Mouse (Mus musculus): ENCODE measurements around the gene Hand1. TPM values are rescaled to one million over a fixed set of nuclear protein-coding genes. Genes with fewer than 3 reads are reported as not detected.
"Not testable (repeated sequence)": the region's sequence is repeated elsewhere in the genome, so short reads cannot be mapped to it uniquely, and the experiment has no call there.

Hand1 gene
- polyA plus RNA-seq, 1 experiment from 2014 or later = 1.6 TPM

GRCm38 (mm10) chr11:57829871-57830775 lies 2.5 kb downstream of the Hand1 start:
- Histone ChIP-seq H3K9ac (ENCODE audit: low read depth, low read length) (no peak overlapping the region), H3K4me1 (ENCODE audit: control insufficient read depth, insufficient read depth, low read length) (peaks cover 5% of the 10 kb centered on the region), H3K36me3 (ENCODE audit: control insufficient read depth, insufficient read depth, low read length) (no peaks in the 10 kb centered on the region), H3K4me3 (ENCODE audit: low read depth, low read length) (0 out of 2 replicates have a peak overlapping the region, but pooled peaks have one; percentile 0), H3K4me2 (ENCODE audit: low read depth, low read length) (no peak overlapping the region; the same call in 1 of the 2 replicates), H3K27me3 (replicated peaks; ENCODE audit: control insufficient read depth, insufficient read depth, low read length) (peaks cover 98% of the 10 kb centered on the region), H3K9me3 (ENCODE audit: control insufficient read depth, low read length) (no peaks in the 10 kb centered on the region), H3K27ac (replicated peaks; ENCODE audit: low read depth, low read length) (no peak overlapping the region)
- DNase-seq (ENCODE audit: low spot score) = no peak
- no peak for ATAC-seq (ENCODE audit: low read depth)
- 29% methylated on average over 16 of the region's 17 CpGs for WGBS

GRCm38 (mm10) chr11:57828955-57829870 lies 3.4 kb downstream of the Hand1 start:
- no peak overlapping the region for H3K9ac ChIP-seq (ENCODE audit: low read depth, low read length)
- WGBS = 4% methylated on average over 53 of the region's 53 CpGs

GRCm38 (mm10) chr11:57827915-57828545 lies 4.6 kb downstream of the Hand1 start:
- H3K4me1 ChIP-seq (ENCODE audit: control insufficient read depth, insufficient read depth, low read length) = peaks cover 5% of the 10 kb centered on the region
- no peaks in the 10 kb centered on the region for H3K36me3 ChIP-seq (ENCODE audit: control insufficient read depth, insufficient read depth, low read length)
- ATAC-seq (ENCODE audit: low read depth) = no peak
- peaks cover 91% of the 10 kb centered on the region for H3K27me3 ChIP-seq (replicated peaks; ENCODE audit: control insufficient read depth, insufficient read depth, low read length)
- peak overlapping the region; percentile 31 for H3K4me3 ChIP-seq (ENCODE audit: low read depth, low read length)
- peak overlapping the region; percentile 46 for H3K9ac ChIP-seq (ENCODE audit: low read depth, low read length)
- no peaks in the 10 kb centered on the region for H3K9me3 ChIP-seq (ENCODE audit: control insufficient read depth, low read length)
- peak overlapping the region; percentile 56 for H3K4me2 ChIP-seq (ENCODE audit: low read depth, low read length)
- no peak overlapping the region for H3K27ac ChIP-seq (replicated peaks; ENCODE audit: low read depth, low read length)
- WGBS = under 1% methylated on average over 32 of the region's 33 CpGs
- DNase-seq (ENCODE audit: low spot score) = no peak

More at GRCm38 (mm10) chr11:57828955-57829870, 3.4 kb downstream of the Hand1 start:
- Histone ChIP-seq H3K4me1 (ENCODE audit: control insufficient read depth, insufficient read depth, low read length) (peaks cover 5% of the 10 kb centered on the region), H3K27ac (replicated peaks; ENCODE audit: low read depth, low read length) (no peak overlapping the region), H3K27me3 (replicated peaks; ENCODE audit: control insufficient read depth, insufficient read depth, low read length) (peaks cover 97% of the 10 kb centered on the region), H3K36me3 (ENCODE audit: control insufficient read depth, insufficient read depth, low read length) (no peaks in the 10 kb centered on the region), H3K4me3 (ENCODE audit: low read depth, low read length) (peak overlapping the region; percentile 14; the same call in 1 of the 2 replicates), H3K4me2 (ENCODE audit: low read depth, low read length) (peak overlapping the region; percentile 33), H3K9me3 (ENCODE audit: control insufficient read depth, low read length) (no peaks in the 10 kb centered on the region)
- no peak for DNase-seq (ENCODE audit: low spot score)
- ATAC-seq (ENCODE audit: low read depth) = no peak

GRCm38 (mm10) chr11:57827048-57827914 lies 5.3 kb downstream of the Hand1 start:
- Histone ChIP-seq H3K9me3 (ENCODE audit: control insufficient read depth, low read length) (no peaks in the 10 kb centered on the region), H3K4me3 (ENCODE audit: low read depth, low read length) (peak overlapping the region; percentile 31), H3K9ac (ENCODE audit: low read depth, low read length) (peak overlapping the region; percentile 46), H3K27me3 (replicated peaks; ENCODE audit: control insufficient read depth, insufficient read depth, low read length) (peaks cover 84% of the 10 kb centered on the region), H3K27ac (replicated peaks; ENCODE audit: low read depth, low read length) (no peak overlapping the region), H3K4me1 (ENCODE audit: control insufficient read depth, insufficient read depth, low read length) (peaks cover 5% of the 10 kb centered on the region), H3K36me3 (ENCODE audit: control insufficient read depth, insufficient read depth, low read length) (no peaks in the 10 kb centered on the region), H3K4me2 (ENCODE audit: low read depth, low read length) (peak overlapping the region; percentile 56)
- no peak for ATAC-seq (ENCODE audit: low read depth)
- WGBS = 1% methylated on average over 30 of the region's 41 CpGs
- DNase-seq (ENCODE audit: low spot score) = no peak

- H3K27ac ChIP-seq (replicated peaks; ENCODE audit: low read depth, low read length); ATAC-seq (ENCODE audit: low read depth); H3K9ac ChIP-seq (ENCODE audit: low read depth, low read length); DNase-seq (ENCODE audit: low spot score); H3K4me3 ChIP-seq (ENCODE audit: low read depth, low read length); H3K4me2 ChIP-seq (ENCODE audit: low read depth, low read length); H3K36me3 ChIP-seq (ENCODE audit: control insufficient read depth, insufficient read depth, low read length); H3K9me3 ChIP-seq (ENCODE audit: control insufficient read depth, low read length); H3K4me1 ChIP-seq (ENCODE audit: control insufficient read depth, insufficient read depth, low read length): not testable (repeated sequence)
- WGBS = 44% methylated on average over 11 of the region's 11 CpGs
- H3K27me3 ChIP-seq (replicated peaks; ENCODE audit: control insufficient read depth, insufficient read depth, low read length) = peaks cover 63% of the 10 kb centered on the region
These were observed 7.4 kb downstream of the Hand1 start for GRCm38 (mm10) chr11:57825234-57825633.

GRCm38 (mm10) chr11:57823714-57824113 lies 8.9 kb downstream of the Hand1 start:
- Histone ChIP-seq H3K27ac (replicated peaks; ENCODE audit: low read depth, low read length) (no peak overlapping the region), H3K4me3 (ENCODE audit: low read depth, low read length) (no peak overlapping the region), H3K36me3 (ENCODE audit: control insufficient read depth, insufficient read depth, low read length) (no peaks in the 10 kb centered on the region), H3K27me3 (replicated peaks; ENCODE audit: control insufficient read depth, insufficient read depth, low read length) (peaks cover 48% of the 10 kb centered on the region), H3K4me1 (ENCODE audit: control insufficient read depth, insufficient read depth, low read length) (peaks cover 5% of the 10 kb centered on the region), H3K9me3 (ENCODE audit: control insufficient read depth, low read length) (no peaks in the 10 kb centered on the region), H3K9ac (ENCODE audit: low read depth, low read length) (no peak overlapping the region), H3K4me2 (ENCODE audit: low read depth, low read length) (no peak overlapping the region)
- ATAC-seq (ENCODE audit: low read depth) (no peak), DNase-seq (ENCODE audit: low spot score) (no peak)
- WGBS = 67% methylated on average over 7 of the region's 7 CpGs

- H3K4me2 ChIP-seq (ENCODE audit: low read depth, low read length); H3K9ac ChIP-seq (ENCODE audit: low read depth, low read length); H3K4me3 ChIP-seq (ENCODE audit: low read depth, low read length); H3K27ac ChIP-seq (replicated peaks; ENCODE audit: low read depth, low read length); H3K4me1 ChIP-seq (ENCODE audit: control insufficient read depth, insufficient read depth, low read length); ATAC-seq (ENCODE audit: low read depth); DNase-seq (ENCODE audit: low spot score); H3K36me3 ChIP-seq (ENCODE audit: control insufficient read depth, insufficient read depth, low read length); H3K9me3 ChIP-seq (ENCODE audit: control insufficient read depth, low read length): not testable (repeated sequence)
- 94% methylated on average over 2 of the region's 2 CpGs for WGBS
- peaks cover 42% of the 10 kb centered on the region for H3K27me3 ChIP-seq (replicated peaks; ENCODE audit: control insufficient read depth, insufficient read depth, low read length)
These were observed 9.5 kb downstream of the Hand1 start for GRCm38 (mm10) chr11:57823159-57823558.

Measured in embryonic facial prominence, embryonic 14.5 days (tissue).